In genomic region chr17:7931096-7931990, GRCm38 (mm10) we compare ENCODE assay signal across 17 mouse cellular contexts. TPM values are rescaled to one million over a fixed set of nuclear protein-coding genes. Genes with fewer than 3 reads are reported as not detected.
A peak's percentile ranks its signal among the peaks of the same experiment; 100 is the strongest.
DNase-seq lines count a peak whose midpoint lies in the region; ATAC-seq lines count a peak whose summit lies in the region.
"Had no signal": no experiment of that assay in that cellular context is flagged by ENCODE, and none has a peak within 500 bp of the region (broad histone marks: within the 10 kb centered on the region; RNA-seq: fewer than 3 reads in every experiment).

No protein-coding gene starts in this region.

- H3K9ac ChIP-seq in midbrain, embryonic 11.5 days (ENCODE audit: low read length): peak overlapping the region; percentile 20; the same call in 1 of the 2 replicates
- H3K9ac ChIP-seq in midbrain, embryonic 13.5 days (replicated peaks): no peak overlapping the region
- H3K9ac ChIP-seq in embryonic facial prominence, embryonic 15.5 days: no peak overlapping the region
- H3K9ac ChIP-seq in midbrain, embryonic 16.5 days (ENCODE audit: low read depth, low read length): no peak overlapping the region
- H3K9ac ChIP-seq in forebrain, embryonic 13.5 days: no peak overlapping the region
- H3K9ac ChIP-seq: neural tube, embryonic 15.5 days had no signal

- no peak overlapping the region for H3K4me3 ChIP-seq in midbrain, embryonic 11.5 days (ENCODE audit: low read depth, low read length)
- no peak overlapping the region for H3K4me3 ChIP-seq in midbrain, embryonic 13.5 days (replicated peaks)
- no peak overlapping the region for H3K4me3 ChIP-seq in embryonic facial prominence, embryonic 15.5 days (replicated peaks)
- H3K4me3 ChIP-seq in midbrain, embryonic 16.5 days (ENCODE audit: low read depth, low read length): no peak overlapping the region
- no peak overlapping the region for H3K4me3 ChIP-seq in forebrain, embryonic 13.5 days
- H3K4me3 ChIP-seq: erythroblast, embryonic 14.5 days; megakaryocyte, embryonic 14.5 days; neural tube, embryonic 15.5 days had no signal

- WGBS in midbrain, embryonic 11.5 days: 85% methylated on average over 13 of the region's 13 CpGs
- WGBS in midbrain, embryonic 13.5 days: 78% methylated on average over 13 of the region's 13 CpGs
- WGBS in embryonic facial prominence, embryonic 15.5 days: 69% methylated on average over 13 of the region's 13 CpGs
- 69% methylated on average over 13 of the region's 13 CpGs for WGBS in midbrain, embryonic 16.5 days
- 79% methylated on average over 13 of the region's 13 CpGs for WGBS in forebrain, embryonic 13.5 days

- no peaks in the 10 kb centered on the region for H3K27me3 ChIP-seq in midbrain, embryonic 11.5 days (ENCODE audit: control insufficient read depth, insufficient read depth, low read length)
- no peaks in the 10 kb centered on the region for H3K27me3 ChIP-seq in midbrain, embryonic 13.5 days
- no peaks in the 10 kb centered on the region for H3K27me3 ChIP-seq in embryonic facial prominence, embryonic 15.5 days
- H3K27me3 ChIP-seq in midbrain, embryonic 16.5 days (ENCODE audit: control insufficient read depth, insufficient read depth, low read depth, low read length): no peaks in the 10 kb centered on the region
- H3K27me3 ChIP-seq in forebrain, embryonic 13.5 days: no peaks in the 10 kb centered on the region
- H3K27me3 ChIP-seq: megakaryocyte, embryonic 14.5 days; neural tube, embryonic 15.5 days; Patski had no signal

- H3K4me1 ChIP-seq in midbrain, embryonic 11.5 days (ENCODE audit: control insufficient read depth, insufficient read depth, low read length): peaks cover 5% of the 10 kb centered on the region; the same call in 1 of the 2 replicates
- H3K4me1 ChIP-seq in midbrain, embryonic 13.5 days (replicated peaks): peaks cover 7% of the 10 kb centered on the region
- peaks cover 8% of the 10 kb centered on the region for H3K4me1 ChIP-seq in embryonic facial prominence, embryonic 15.5 days
- no peaks in the 10 kb centered on the region; the same call in 1 of the 2 replicates for H3K4me1 ChIP-seq in midbrain, embryonic 16.5 days (ENCODE audit: control insufficient read depth, insufficient read depth, low read length)
- peaks cover 4% of the 10 kb centered on the region; the same call in 1 of the 2 replicates for H3K4me1 ChIP-seq in forebrain, embryonic 13.5 days

- H3K27ac ChIP-seq in midbrain, embryonic 11.5 days (ENCODE audit: low read depth, low read length): no peak overlapping the region
- H3K27ac ChIP-seq in midbrain, embryonic 13.5 days: no peak overlapping the region
- H3K27ac ChIP-seq in embryonic facial prominence, embryonic 15.5 days (replicated peaks): 0 out of 2 replicates have a peak overlapping the region, but pooled peaks have one; percentile 28
- H3K27ac ChIP-seq in midbrain, embryonic 16.5 days (ENCODE audit: low read length): peak overlapping the region; percentile 37; the same call in 1 of the 2 replicates
- no peak overlapping the region for H3K27ac ChIP-seq in forebrain, embryonic 13.5 days
- H3K27ac ChIP-seq: neural tube, embryonic 15.5 days had no signal

- H3K4me2 ChIP-seq in midbrain, embryonic 11.5 days: no peak overlapping the region
- H3K4me2 ChIP-seq in midbrain, embryonic 13.5 days (replicated peaks): no peak overlapping the region
- no peak overlapping the region for H3K4me2 ChIP-seq in embryonic facial prominence, embryonic 15.5 days (replicated peaks)
- H3K4me2 ChIP-seq in midbrain, embryonic 16.5 days (ENCODE audit: low read length): no peak overlapping the region
- H3K4me2 ChIP-seq in forebrain, embryonic 13.5 days: no peak overlapping the region
- H3K4me2 ChIP-seq: liver, embryonic 11.5 days; neural tube, embryonic 15.5 days had no signal

- H3K36me3 ChIP-seq in midbrain, embryonic 11.5 days (ENCODE audit: control insufficient read depth, insufficient read depth, low read length): no peaks in the 10 kb centered on the region
- H3K36me3 ChIP-seq in midbrain, embryonic 13.5 days: no peaks in the 10 kb centered on the region
- H3K36me3 ChIP-seq in embryonic facial prominence, embryonic 15.5 days: no peaks in the 10 kb centered on the region
- H3K36me3 ChIP-seq in midbrain, embryonic 16.5 days (ENCODE audit: control insufficient read depth, insufficient read depth, low read length): no peaks in the 10 kb centered on the region
- H3K36me3 ChIP-seq in forebrain, embryonic 13.5 days (ENCODE audit: poor library complexity, severe bottlenecking): no peaks in the 10 kb centered on the region
- H3K36me3 ChIP-seq: neural tube, embryonic 15.5 days had no signal

- DNase-seq in embryo, embryonic 10.5 days (ENCODE audit: low spot score): peak; percentile 36
- DNase-seq in embryo, embryonic 9.5 days (ENCODE audit: extremely low spot score): no peak
- DNase-seq in midbrain, embryonic 11.5 days (ENCODE audit: low spot score, missing footprints): peak; percentile 82
- no peak for DNase-seq in urinary bladder, adult 2 months (ENCODE audit: low spot score)
- DNase-seq: adrenal gland, adult 8-10 months; cerebellum, adult 9-10 months; gastrocnemius, postnatal 10 days; right cerebral cortex, postnatal 25 days had no signal

- no peak for ATAC-seq in midbrain, embryonic 11.5 days (ENCODE audit: low FRiP score)
- no peak for ATAC-seq in midbrain, embryonic 13.5 days
- ATAC-seq in embryonic facial prominence, embryonic 15.5 days (ENCODE audit: insufficient number of reproducible peaks, low FRiP score, low TSS enrichment, low read depth): no peak
- no peak for ATAC-seq in midbrain, embryonic 16.5 days
- ATAC-seq in forebrain, embryonic 13.5 days: no peak
- ATAC-seq: Patski had no signal

- no peaks in the 10 kb centered on the region for H3K9me3 ChIP-seq in midbrain, embryonic 11.5 days (ENCODE audit: control insufficient read depth, low read length)
- H3K9me3 ChIP-seq in midbrain, embryonic 13.5 days: no peaks in the 10 kb centered on the region
- no peaks in the 10 kb centered on the region for H3K9me3 ChIP-seq in embryonic facial prominence, embryonic 15.5 days (replicated peaks)
- H3K9me3 ChIP-seq in midbrain, embryonic 16.5 days (replicated peaks; ENCODE audit: control insufficient read depth, low read length, poor library complexity, severe bottlenecking): no peaks in the 10 kb centered on the region
- H3K9me3 ChIP-seq in forebrain, embryonic 13.5 days (replicated peaks): no peaks in the 10 kb centered on the region
- H3K9me3 ChIP-seq: megakaryocyte, embryonic 14.5 days; neural tube, embryonic 15.5 days had no signal

RNA-seq across cellular contexts. Expression of gene Tagap, which starts 5.5 kb away (rescaled TPM):
- polyA plus RNA-seq in midbrain, embryonic 11.5 days (2014; fragmentation: Nextera tagmentation; extraction: Ambion mirVana): 0.48 and 0.58 TPM in 2 replicates
- polyA plus RNA-seq in midbrain, embryonic 13.5 days (2015; fragmentation: Nextera tagmentation; extraction: Ambion mirVana): 0.44 and 0.62 TPM in 2 replicates
- polyA plus RNA-seq in embryonic facial prominence, embryonic 15.5 days (2015; fragmentation: Nextera tagmentation; extraction: Ambion mirVana): 1.1 and 1.3 TPM in 2 replicates
- 0.37 and 0.48 TPM in 2 replicates for polyA plus RNA-seq in midbrain, embryonic 16.5 days (2015; fragmentation: Nextera tagmentation; extraction: Ambion mirVana)
- 6.5 and 8.2 TPM in 2 replicates for polyA plus RNA-seq in urinary bladder, adult 2 months (2012; rRNA removed)
- 0.40 and 0.45 TPM in 2 replicates for polyA plus RNA-seq in forebrain, embryonic 13.5 days (2015; fragmentation: Nextera tagmentation; extraction: Ambion mirVana)
- polyA plus RNA-seq: erythroblast, embryonic 14.5 days had no signal

RNA-seq across cellular contexts. Expression of gene Rsph3a, which starts 14.1 kb away (rescaled TPM):
- polyA plus RNA-seq in midbrain, embryonic 11.5 days (2014; fragmentation: Nextera tagmentation; extraction: Ambion mirVana): 59.1 and 63.5 TPM in 2 replicates
- 67.8 and 75.5 TPM in 2 replicates for polyA plus RNA-seq in midbrain, embryonic 13.5 days (2015; fragmentation: Nextera tagmentation; extraction: Ambion mirVana)
- 59.3 and 62.1 TPM in 2 replicates for polyA plus RNA-seq in embryonic facial prominence, embryonic 15.5 days (2015; fragmentation: Nextera tagmentation; extraction: Ambion mirVana)
- polyA plus RNA-seq in midbrain, embryonic 16.5 days (2015; fragmentation: Nextera tagmentation; extraction: Ambion mirVana): 71.9 and 76.0 TPM in 2 replicates
- polyA plus RNA-seq in urinary bladder, adult 2 months (2012; rRNA removed): 35.4 and 53.8 TPM in 2 replicates
- polyA plus RNA-seq in forebrain, embryonic 13.5 days (2015; fragmentation: Nextera tagmentation; extraction: Ambion mirVana): 62.4 and 75.4 TPM in 2 replicates

Comparison
In these comparisons a context has a peak if more than half of its experiments do, and no peak if none do; other contexts are left out.
1. DNase-seq: peak in embryo, embryonic 10.5 days (single experiment) and midbrain, embryonic 11.5 days (single experiment); none in embryo, embryonic 9.5 days (single experiment) and urinary bladder, adult 2 months (single experiment).
2. H3K27ac ChIP-seq: peak in embryonic facial prominence, embryonic 15.5 days (single experiment) and midbrain, embryonic 16.5 days (single experiment); none in midbrain, embryonic 11.5 days (single experiment), midbrain, embryonic 13.5 days (single experiment) and forebrain, embryonic 13.5 days (single experiment).